Mouse (Mus musculus) bone marrow, adult 2 months (tissue): ENCODE measurements around the gene Dnajc5g.

Experiments
- CTCF ChIP-seq: fragments of 200-500 bp; IDR thresholded peaks from 2 replicates; pipeline ENCODE4 v1.5.1; 2011; ENCODE audit warnings: low read length, control low read depth; ENCODE audit not compliant: control insufficient read depth, insufficient read depth
- POLR2A ChIP-seq: fragments of 200-500 bp; IDR thresholded peaks from 2 replicates; pipeline ENCODE4 v1.6.1; 2011; ENCODE audit warnings: low read depth, mild to moderate bottlenecking, control low read depth, low read length, borderline replicate concordance; ENCODE audit not compliant: control insufficient read depth

GRCm38 (mm10) chr5:31081386-31081785, 24.7 kb upstream of the Dnajc5g start:
- TF ChIP-seq CTCF (peak; percentile 83), POLR2A (no peak)
